Mouse (Mus musculus) NIH3T3 (cell line): ENCODE data around the gene Csnk2a1.

Experiments used
- DNase-seq: peaks from one replicate; pipeline ENCODE4 v3.0.0-alpha.2; 2012; ENCODE audit warnings: low read depth

Csnk2a1 gene

GRCm38 (mm10) chr2:152237926-152238325 is 11.3 kb downstream of the Csnk2a1 start:
- no peak for DNase-seq

- DNase-seq = peak; percentile 35
Measured at GRCm38 (mm10) chr2:152240580-152240979, 13.9 kb downstream of the Csnk2a1 start.

DNA sequence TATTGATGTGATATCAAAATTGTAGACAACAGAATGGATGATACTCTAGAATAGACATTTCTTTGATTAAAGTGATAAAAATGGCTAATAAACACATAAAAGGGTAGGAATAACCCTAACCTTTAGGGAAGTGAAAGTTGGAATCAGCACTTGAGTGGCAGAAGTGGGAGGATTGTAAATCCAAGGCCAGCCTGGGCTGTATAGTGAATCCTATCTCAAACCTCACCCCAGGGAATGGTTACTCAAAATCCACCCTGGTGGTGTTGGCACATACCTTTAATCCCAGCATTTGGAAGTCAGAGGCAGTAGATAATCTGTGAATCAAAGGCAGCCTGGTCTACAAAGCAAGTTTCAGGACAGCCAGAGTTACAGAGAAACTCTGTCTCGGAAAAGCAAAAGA is 20.6 kb downstream of the Csnk2a1 start:
- DNase-seq = no peak

DNA sequence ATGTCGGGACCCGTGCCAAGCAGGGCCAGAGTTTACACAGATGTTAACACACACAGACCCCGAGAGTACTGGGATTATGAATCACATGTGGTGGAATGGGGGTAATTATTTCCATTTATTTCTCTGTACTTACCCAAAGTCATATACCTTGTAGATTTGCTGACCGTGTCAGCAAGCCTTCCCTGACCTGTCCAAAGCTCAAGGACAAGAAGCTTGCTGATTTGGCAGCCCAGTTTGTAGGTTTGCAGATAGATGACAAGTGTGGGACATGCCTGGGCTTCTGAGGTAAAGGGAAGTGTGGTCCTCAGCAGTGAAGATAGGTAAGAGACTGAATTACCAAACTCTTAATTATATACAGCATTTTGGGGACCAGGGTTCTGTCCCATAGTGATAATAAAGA is 23.9 kb downstream of the Csnk2a1 start:
- no peak for DNase-seq

- no peak for DNase-seq
Measured at GRCm38 (mm10) chr2:152259739-152260138, 33.1 kb downstream of the Csnk2a1 start.

DNA sequence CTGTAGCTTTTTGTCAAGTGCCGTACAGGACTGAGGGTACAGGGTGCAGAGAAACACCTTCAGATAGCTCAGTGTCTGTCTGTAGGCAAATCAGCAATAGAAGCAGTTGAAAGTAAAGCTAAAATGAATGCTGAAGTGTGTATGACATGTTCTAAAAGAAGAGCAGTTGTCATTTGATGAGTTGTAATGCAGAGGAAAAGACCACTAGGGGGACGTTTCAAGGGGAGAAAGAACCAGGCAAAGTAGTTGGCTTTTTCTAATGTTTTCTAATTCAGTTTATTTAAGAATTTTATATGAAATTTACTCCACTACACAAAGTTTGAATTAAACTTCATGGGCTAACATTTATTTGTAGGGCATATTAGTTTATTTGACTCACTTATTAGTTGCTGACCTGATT is 47.0 kb downstream of the Csnk2a1 start:
- DNase-seq = peak; percentile 45

GRCm38 (mm10) chr2:152281407-152281806 is 54.8 kb downstream of the Csnk2a1 start:
- DNase-seq = peak; percentile 45

- DNase-seq = no peak
Measured at GRCm38 (mm10) chr2:152287560-152287959, 60.9 kb downstream of the Csnk2a1 start.

GRCm38 (mm10) chr2:152288046-152288445 is 61.4 kb downstream of the Csnk2a1 start:
- no peak for DNase-seq

DNA sequence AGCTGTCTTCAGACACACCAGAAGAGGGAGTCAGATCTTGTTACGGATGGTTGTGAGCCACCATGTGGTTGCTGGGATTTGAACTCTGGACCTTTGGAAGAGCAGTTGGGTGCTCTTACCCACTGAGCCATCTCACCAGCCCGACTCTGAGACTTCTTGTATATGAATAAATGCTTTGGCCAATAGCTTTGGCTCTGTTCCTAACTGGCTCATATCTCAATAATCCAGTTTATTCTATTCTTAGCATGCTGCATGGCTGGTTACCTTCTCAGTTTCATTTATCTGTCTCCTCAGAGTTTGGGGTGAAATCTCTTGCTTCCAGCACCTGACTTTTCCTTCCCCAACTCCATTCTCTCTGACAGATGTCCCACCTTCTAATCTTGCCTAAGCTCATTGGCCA is 63.0 kb downstream of the Csnk2a1 start:
- peak; percentile 39 for DNase-seq

- DNase-seq = no peak
Measured at GRCm38 (mm10) chr2:152292475-152292874, 65.8 kb downstream of the Csnk2a1 start.

GRCm38 (mm10) chr2:152293179-152293726 is 66.6 kb downstream of the Csnk2a1 start:
- DNase-seq = no peak

DNA sequence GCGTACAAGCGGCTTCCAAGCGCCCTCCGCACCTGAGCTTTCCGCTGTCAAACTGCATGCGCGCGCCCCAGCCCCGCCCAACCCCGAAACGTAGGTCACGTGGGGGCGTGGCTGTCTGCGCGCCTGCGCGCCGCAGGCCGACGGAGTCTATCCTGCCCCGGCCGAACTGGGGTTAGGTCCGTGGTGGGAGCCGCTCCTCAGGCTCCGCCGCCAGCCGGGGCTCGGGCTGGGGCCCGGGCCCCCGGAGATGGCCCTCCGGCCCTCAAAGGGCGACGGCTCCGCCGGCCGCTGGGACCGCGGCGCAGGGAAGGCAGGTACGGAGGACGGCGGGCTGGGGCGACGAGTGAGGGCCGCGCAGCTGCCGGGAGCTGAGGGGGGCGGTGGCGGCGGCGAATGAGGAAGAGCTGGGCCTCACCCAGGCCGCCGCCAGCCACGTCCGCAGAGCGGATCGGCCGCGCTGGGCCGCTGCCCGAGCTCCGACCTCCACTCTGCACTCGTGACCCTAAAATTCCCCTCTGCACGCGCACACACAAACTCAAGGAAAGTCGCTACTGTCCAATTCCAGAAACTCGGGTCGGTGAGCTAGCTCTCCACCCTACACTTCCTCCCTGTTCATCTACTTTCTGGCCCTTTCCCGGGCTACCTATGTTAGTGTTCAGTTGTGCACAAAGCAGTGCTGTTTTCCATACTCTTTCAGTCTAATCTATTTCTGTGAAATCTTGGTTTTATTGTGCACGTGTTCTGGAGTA is 67.3 kb downstream of the Csnk2a1 start, which contains the start of gene Tbc1d20:
TSS of gene Tbc1d20 (plus strand) at position 102 of the 749 bp plus-strand sequence.
- peak; percentile 94 for DNase-seq

DNA sequence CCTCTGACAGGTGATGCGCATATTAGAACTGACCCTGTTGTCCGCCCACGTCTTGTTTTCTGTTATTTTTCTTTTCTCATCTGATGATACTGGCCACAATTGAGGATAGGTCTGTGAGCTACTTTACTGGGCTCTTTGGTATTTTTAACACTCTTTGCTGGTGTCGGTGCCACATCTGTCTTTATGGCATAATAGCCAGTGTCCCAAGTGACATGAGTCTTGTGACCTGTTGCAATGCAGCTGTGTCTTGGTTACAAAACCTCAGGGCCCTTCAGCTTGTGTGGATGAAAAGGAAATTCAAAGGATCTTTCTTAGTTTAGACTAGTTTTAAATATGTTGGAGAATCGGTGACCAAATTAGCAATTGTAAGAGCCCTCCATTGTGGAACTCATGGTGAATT is 67.9 kb downstream of the Csnk2a1 start:
- no peak for DNase-seq

GRCm38 (mm10) chr2:152302862-152303261 is 76.2 kb downstream of the Csnk2a1 start:
- DNase-seq = no peak

DNA sequence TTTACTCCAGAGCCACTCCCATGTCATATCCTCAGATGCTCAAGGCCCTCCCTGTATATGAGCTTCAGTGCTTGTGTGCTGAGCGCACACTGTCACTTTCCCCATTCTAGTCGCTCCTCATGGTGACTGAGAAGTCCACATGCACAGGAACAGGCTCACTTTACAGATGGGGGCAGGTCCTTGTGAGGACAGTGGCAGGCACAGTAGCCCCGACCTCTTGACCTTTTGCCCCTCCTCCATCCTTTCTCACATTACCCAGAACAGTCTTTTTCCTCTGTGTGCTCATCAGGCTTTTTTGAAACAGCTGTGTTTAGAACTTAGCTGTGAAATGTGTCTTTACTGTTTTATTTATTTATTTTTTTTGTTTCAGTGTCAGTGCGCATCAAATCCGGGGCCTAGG is 77.1 kb downstream of the Csnk2a1 start:
- no peak for DNase-seq

GRCm38 (mm10) chr2:152305480-152305879 is 78.8 kb downstream of the Csnk2a1 start:
- DNase-seq = no peak

DNA sequence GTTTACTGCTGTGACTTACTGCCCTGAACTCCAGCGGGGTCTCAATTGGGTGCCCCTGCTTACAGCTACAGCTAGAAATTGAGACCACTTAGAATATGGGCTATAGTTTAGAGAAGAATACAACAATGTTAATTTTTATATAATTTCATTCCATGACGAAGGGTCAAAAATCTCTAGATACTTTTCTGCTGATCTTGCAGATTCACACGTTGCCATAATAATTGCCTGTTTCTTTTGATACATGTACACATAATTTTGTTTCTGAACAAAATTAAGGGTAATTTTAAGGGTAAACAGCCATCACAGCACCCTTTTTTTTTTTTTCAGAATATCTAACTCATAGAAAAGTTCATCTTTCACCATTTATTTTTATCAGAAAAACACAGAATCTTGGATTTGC is 80.5 kb downstream of the Csnk2a1 start:
- DNase-seq = no peak

- no peak for DNase-seq
Measured at GRCm38 (mm10) chr2:152312996-152313395, 86.4 kb downstream of the Csnk2a1 start.

DNA sequence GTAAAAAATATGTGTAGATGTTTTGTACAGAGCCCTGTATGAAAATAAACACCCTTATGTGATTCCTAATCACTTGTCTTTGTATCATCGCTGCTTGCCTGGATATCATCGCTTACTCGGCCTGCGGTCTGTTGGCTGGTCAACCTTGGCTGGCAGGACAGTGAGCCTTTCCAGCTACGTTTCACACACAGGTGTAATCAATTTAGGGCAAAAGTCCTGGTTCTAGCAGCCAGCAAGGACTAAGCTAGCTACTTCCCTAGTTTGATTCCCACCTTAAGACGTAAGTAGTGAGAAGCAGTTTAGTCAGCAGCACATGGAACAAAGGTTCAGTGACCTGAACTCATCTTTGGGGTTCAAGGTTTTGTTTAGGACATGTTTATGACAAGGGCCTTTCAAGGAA is 87.3 kb downstream of the Csnk2a1 start:
- no peak for DNase-seq

GRCm38 (mm10) chr2:152317054-152317453 is 90.4 kb downstream of the Csnk2a1 start:
- DNase-seq = no peak

GRCm38 (mm10) chr2:152321558-152321957 is 94.9 kb downstream of the Csnk2a1 start:
- no peak for DNase-seq

GRCm38 (mm10) chr2:152322198-152322597 is 95.6 kb downstream of the Csnk2a1 start:
- DNase-seq = no peak

GRCm38 (mm10) chr2:152323971-152324370 is 97.3 kb downstream of the Csnk2a1 start:
- DNase-seq = no peak
